Mouse (Mus musculus): ENCODE data around the gene Sypl2.

Sypl2 gene

GRCm38 (mm10) chr3:108178756-108179715, 47.4 kb downstream of the Sypl2 start:
- DNase-seq (ENCODE audit: low spot score), result no peak

GRCm38 (mm10) chr3:108174672-108175531, 51.5 kb downstream of the Sypl2 start:
- DNase-seq (ENCODE audit: low spot score), result no peak

- DNase-seq (ENCODE audit: low spot score), result no peak
Measured at GRCm38 (mm10) chr3:108169199-108169598, 57.2 kb downstream of the Sypl2 start.

- no peak for DNase-seq (ENCODE audit: low spot score)
Measured at GRCm38 (mm10) chr3:108167499-108167898, 58.9 kb downstream of the Sypl2 start.

- DNase-seq (ENCODE audit: low spot score), result peak; percentile 29
Measured at GRCm38 (mm10) chr3:108166486-108167211, 59.8 kb downstream of the Sypl2 start.

GRCm38 (mm10) chr3:108165532-108166315, 60.7 kb downstream of the Sypl2 start:
- no peak for DNase-seq (ENCODE audit: low spot score)

GRCm38 (mm10) chr3:108164807-108165206, 61.6 kb downstream of the Sypl2 start:
- peak; percentile 79 for DNase-seq (ENCODE audit: low spot score)

- no peak for DNase-seq (ENCODE audit: low spot score)
Measured at GRCm38 (mm10) chr3:108164091-108164490, 62.4 kb downstream of the Sypl2 start.
